Mouse (Mus musculus) ES-E14 (cell line): ENCODE measurements at regions not wholly inside any gene's neighbourhood (a gene's known extent, or its start where the extent isn't known, plus 50 kb on each side); places are given as distances from the start of the nearest gene placed in this dataset.

Source experiments
- DNase-seq: peaks from one replicate; pipeline ENCODE4 v3.0.0-alpha.2; 2013; ENCODE audit warnings: low read depth, low spot score
- H3K27ac ChIP-seq: 2 replicates; pipeline ENCODE4 v1.5.1; 2012; ENCODE audit warnings: low read depth, mild to moderate bottlenecking, low read length, moderate library complexity, mixed read lengths; ENCODE audit not compliant: poor library complexity, insufficient read depth, severe bottlenecking
- H3K36me3 ChIP-seq: 2 replicates; pipeline ENCODE4 v1.6.1; 2012; ENCODE audit warnings: mild to moderate bottlenecking, low read length, moderate library complexity, mixed read lengths; ENCODE audit not compliant: control insufficient read depth, poor library complexity, insufficient read depth, severe bottlenecking
- H3K4me1 ChIP-seq, 2 experiments: fragments of 150-350 bp in 1 of 2; sonication (generic) in 1 of 2; 2 replicates each; pipeline ENCODE4 v1.6.1; 2012; ENCODE audit warnings: low read length in 2 of 2, mild to moderate bottlenecking in 1 of 2, mixed read lengths in 1 of 2; ENCODE audit not compliant: control insufficient read depth in 2 of 2, insufficient read depth in 2 of 2, poor library complexity in 1 of 2
- H3K4me3 ChIP-seq, 2 experiments: fragments of 150-350 bp in 1 of 2; sonication (generic) in 1 of 2; 2 replicates each; pipeline ENCODE4 v1.5.1; 2012; ENCODE audit warnings: low read length in 2 of 2, low read depth in 1 of 2, mild to moderate bottlenecking in 1 of 2, mixed read lengths in 1 of 2; ENCODE audit not compliant: insufficient read depth in 1 of 2, poor library complexity in 1 of 2, severe bottlenecking in 1 of 2
- H3K9ac ChIP-seq: 2 replicates; pipeline ENCODE4 v1.6.1; 2012; ENCODE audit warnings: low read depth, mild to moderate bottlenecking, low read length, mixed read lengths; ENCODE audit not compliant: poor library complexity, insufficient read depth, severe bottlenecking
- H3K9me3 ChIP-seq: fragments of 150-350 bp; sonication (generic); 2 replicates; pipeline ENCODE4 v1.6.1; 2012; ENCODE audit warnings: low read depth, mild to moderate bottlenecking, low read length; ENCODE audit not compliant: control insufficient read depth, insufficient read depth
- CHD2 ChIP-seq: IDR thresholded peaks from 2 replicates; pipeline ENCODE4 v1.6.1; 2014; ENCODE audit warnings: mild to moderate bottlenecking, low read depth, low read length, inconsistent platforms
- HCFC1 ChIP-seq: IDR thresholded peaks from 2 replicates; pipeline ENCODE4 v1.6.1; 2012; ENCODE audit warnings: low read length, inconsistent platforms, borderline replicate concordance; ENCODE audit not compliant: insufficient read depth
- MAFK ChIP-seq: IDR thresholded peaks from 2 replicates; pipeline ENCODE4 v1.6.1; 2014; ENCODE audit warnings: mild to moderate bottlenecking, low read depth, low read length, inconsistent platforms; ENCODE audit not compliant: insufficient read depth
- ZC3H11A ChIP-seq: IDR thresholded peaks from 2 replicates; pipeline ENCODE4 v1.6.1; 2012; ENCODE audit warnings: low read depth, mild to moderate bottlenecking, inconsistent platforms, low read length, borderline replicate concordance
- ZNF384 ChIP-seq: IDR thresholded peaks from 2 replicates; pipeline ENCODE4 v1.6.1; 2012; ENCODE audit warnings: low read depth, low read length, inconsistent platforms
- in situ Hi-C, 2 experiments: fragments of 600-800 bp; cut with MboI; formaldehyde crosslinking; loops; one replicate each; pipeline ENCODE4 v1.15.1; 2025; ENCODE audit warnings: low sequenced_read_pairs in 2 of 2, inconsistent platforms in 1 of 2; ENCODE audit not compliant: unreplicated experiment in 2 of 2

GRCm38 (mm10) chr5:83890619-83891185 lies 526.5 kb downstream of the Epha5 start:
- H3K9ac ChIP-seq, result no peak overlapping the region
- H3K27ac ChIP-seq, result no peak overlapping the region
- H3K4me3 ChIP-seq, result no peak overlapping the region
- H3K36me3 ChIP-seq, result no peaks in the 10 kb centered on the region
- no peak for TF ChIP-seq HCFC1
- TF ChIP-seq ZNF384, result no peak
- TF ChIP-seq ZC3H11A, result no peak
- in situ Hi-C loops, result no loop called here
- H3K9me3 ChIP-seq, result no peaks in the 10 kb centered on the region
- DNase-seq, result no peak
- no peaks in the 10 kb centered on the region for H3K4me1 ChIP-seq

GRCm38 (mm10) chr5:83872052-83872451 lies 517.1 kb upstream of the Tecrl start:
- Histone ChIP-seq H3K36me3 (no peaks in the 10 kb centered on the region), H3K4me1 (no peaks in the 10 kb centered on the region), H3K27ac (no peak overlapping the region), H3K4me3 (no peak overlapping the region), H3K9me3 (no peaks in the 10 kb centered on the region), H3K9ac (no peak overlapping the region)
- no peak for DNase-seq
- in situ Hi-C loops, result no loop called here
- TF ChIP-seq ZC3H11A (no peak), HCFC1 (no peak), MAFK (no peak), ZNF384 (no peak), CHD2 (no peak)

GRCm38 (mm10) chr5:83868359-83868758 lies 513.4 kb upstream of the Tecrl start:
- Histone ChIP-seq H3K27ac (no peak overlapping the region), H3K9ac (no peak overlapping the region), H3K4me3 (no peak overlapping the region), H3K9me3 (no peaks in the 10 kb centered on the region), H3K36me3 (no peaks in the 10 kb centered on the region), H3K4me1 (no peaks in the 10 kb centered on the region)
- DNase-seq, result no peak
- TF ChIP-seq MAFK, result no peak
- TF ChIP-seq ZC3H11A, result no peak
- no peak for TF ChIP-seq ZNF384
- TF ChIP-seq HCFC1, result no peak
- TF ChIP-seq CHD2, result no peak
- in situ Hi-C loops, result no loop called here

- Histone ChIP-seq H3K36me3 (no peaks in the 10 kb centered on the region), H3K27ac (no peak overlapping the region), H3K4me3 (no peak overlapping the region), H3K4me1 (no peaks in the 10 kb centered on the region), H3K9me3 (no peaks in the 10 kb centered on the region), H3K9ac (no peak overlapping the region)
- DNase-seq, result no peak
- in situ Hi-C loops, result no loop called here
- no peak for TF ChIP-seq MAFK
- no peak for TF ChIP-seq ZC3H11A
- no peak for TF ChIP-seq ZNF384
- no peak for TF ChIP-seq HCFC1
- no peak for TF ChIP-seq CHD2
These were observed 506.7 kb upstream of the Tecrl start for GRCm38 (mm10) chr5:83861674-83862073.

- H3K9ac ChIP-seq, result no peak overlapping the region
- in situ Hi-C loops, result no loop called here
- H3K27ac ChIP-seq, result no peak overlapping the region
- no peaks in the 10 kb centered on the region for H3K4me1 ChIP-seq
- H3K4me3 ChIP-seq, result no peak overlapping the region
- no peaks in the 10 kb centered on the region for H3K36me3 ChIP-seq
- no peak for DNase-seq
- no peak for TF ChIP-seq CHD2
- no peak for TF ChIP-seq HCFC1
- TF ChIP-seq ZNF384, result no peak
- TF ChIP-seq MAFK, result no peak
- no peak for TF ChIP-seq ZC3H11A
- no peaks in the 10 kb centered on the region for H3K9me3 ChIP-seq
These were observed 497.0 kb upstream of the Tecrl start for GRCm38 (mm10) chr5:83852022-83852421.
